Mouse (Mus musculus) thymus, adult 2 months (tissue): ENCODE results near the gene Nudcd3.

Experiments used
- CTCF ChIP-seq: fragments of 200-500 bp; IDR thresholded peaks from 2 replicates; pipeline ENCODE4 v1.5.1; 2012; ENCODE audit warnings: mild to moderate bottlenecking, control low read depth, low read length, moderate library complexity, borderline replicate concordance; ENCODE audit not compliant: control insufficient read depth, poor library complexity, insufficient read depth; ENCODE audit errors: extremely low read depth
- POLR2A ChIP-seq: fragments of 200-500 bp; IDR thresholded peaks from 2 replicates; pipeline ENCODE4 v1.6.1; 2012; ENCODE audit warnings: mild to moderate bottlenecking, low read length, control low read depth, moderate library complexity; ENCODE audit not compliant: control insufficient read depth, poor library complexity, insufficient read depth; ENCODE audit errors: extremely low read depth

DNA sequence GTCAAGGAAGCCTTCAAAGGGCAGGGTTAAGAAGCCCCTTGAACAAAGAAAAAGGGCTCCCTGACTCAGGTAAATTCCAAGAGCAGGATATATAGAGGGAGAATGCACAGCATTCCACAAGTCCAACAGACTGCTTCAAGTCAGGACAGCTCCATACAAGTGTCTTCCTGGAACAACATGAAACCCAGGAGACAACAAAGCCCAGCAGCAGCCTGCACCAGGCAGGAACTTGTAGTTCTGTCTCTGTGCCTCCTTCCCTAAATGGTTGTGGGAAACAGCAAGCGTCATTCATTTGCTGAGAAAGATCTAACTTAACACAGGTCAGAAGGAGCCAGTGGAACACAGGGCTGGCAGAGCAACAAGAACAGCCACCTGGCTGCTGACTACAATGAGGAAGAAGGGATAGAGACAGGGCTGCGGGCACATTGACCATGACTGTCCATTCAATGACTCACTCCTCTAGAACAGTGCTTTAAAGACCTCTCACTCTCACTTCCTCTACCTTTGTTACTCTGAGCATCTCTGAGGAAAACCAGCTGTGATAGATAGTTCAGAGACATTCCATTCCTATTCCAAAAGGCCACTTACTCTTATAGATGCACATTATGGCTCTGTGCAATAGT, 31.1 kb downstream of the Nudcd3 start:
- TF ChIP-seq POLR2A (no peak), CTCF (no peak)
